Mouse (Mus musculus): ENCODE measurements around the gene Dbh. TPM values are rescaled to one million over a fixed set of nuclear protein-coding genes. Genes with fewer than 3 reads are reported as not detected.

Dbh gene
- polyA plus RNA-seq, 1 experiment from 2014 or later, result not detected

DNA sequence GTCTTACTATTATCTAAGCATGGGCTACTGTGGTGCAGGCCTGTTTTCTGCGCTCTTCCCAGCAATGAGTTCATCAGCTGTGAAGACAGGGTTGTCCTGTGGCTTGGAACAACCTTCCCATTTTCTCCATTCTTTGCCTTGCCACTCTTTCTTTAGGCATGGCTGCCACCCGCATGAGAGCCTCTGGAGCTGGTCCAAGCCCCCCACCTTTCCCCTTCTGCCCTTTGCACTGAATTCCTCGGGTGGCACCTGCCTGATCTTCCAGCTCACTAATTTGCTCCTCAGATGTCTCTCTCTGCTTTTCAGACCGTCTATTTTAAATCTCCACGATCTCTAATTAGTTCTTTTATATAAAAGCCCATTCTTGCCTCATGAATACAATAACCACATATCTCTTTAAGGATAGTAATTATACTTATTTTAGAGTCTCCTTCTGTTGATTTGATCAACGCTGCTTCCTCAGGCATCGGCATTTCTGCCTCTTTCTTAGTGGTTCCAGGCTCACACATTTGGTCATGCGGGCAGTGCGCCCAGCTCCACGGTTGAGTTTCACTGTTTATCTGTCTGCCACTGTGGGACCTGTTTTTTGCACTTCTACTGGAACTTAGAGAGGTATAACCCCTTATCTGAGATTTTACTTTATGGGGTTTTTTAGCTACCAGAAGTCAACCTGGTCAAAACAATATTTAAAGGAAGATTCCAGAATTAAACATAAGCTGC is 10.4 kb upstream of the Dbh start:
- H3K4me2 ChIP-seq (replicated peaks; ENCODE audit: low read depth, low read length), result no peak overlapping the region
- H3K4me3 ChIP-seq (ENCODE audit: low read length), result no peak overlapping the region
- H3K9ac ChIP-seq (ENCODE audit: low read depth, low read length), result no peak overlapping the region
- H3K4me1 ChIP-seq (ENCODE audit: control insufficient read depth, insufficient read depth, low read length), result 0 out of 2 replicates have a peak, but pooled peaks cover 1% of the 10 kb centered on the region
- H3K27ac ChIP-seq (ENCODE audit: low read depth, low read length), result no peak overlapping the region
- no peaks in the 10 kb centered on the region for H3K36me3 ChIP-seq (ENCODE audit: control insufficient read depth, insufficient read depth, low read length)
- WGBS, result 76% methylated on average over 10 of the region's 10 CpGs
- no peak for ATAC-seq (ENCODE audit: low FRiP score, low TSS enrichment)
- H3K9me3 ChIP-seq (ENCODE audit: control insufficient read depth, low read length), result no peaks in the 10 kb centered on the region
- H3K27me3 ChIP-seq (ENCODE audit: control insufficient read depth, insufficient read depth, low read length), result no peaks in the 10 kb centered on the region

GRCm38 (mm10) chr2:27156596-27156995 is 8.4 kb upstream of the Dbh start:
- no peaks in the 10 kb centered on the region for H3K4me1 ChIP-seq (ENCODE audit: control insufficient read depth, insufficient read depth, low read length)
- H3K9me3 ChIP-seq (ENCODE audit: control insufficient read depth, low read length), result no peaks in the 10 kb centered on the region
- no peak overlapping the region for H3K9ac ChIP-seq (ENCODE audit: low read depth, low read length)
- no peak for ATAC-seq (ENCODE audit: low FRiP score, low TSS enrichment)
- no peaks in the 10 kb centered on the region for H3K36me3 ChIP-seq (ENCODE audit: control insufficient read depth, insufficient read depth, low read length)
- H3K27ac ChIP-seq (ENCODE audit: low read depth, low read length), result no peak overlapping the region
- no peak overlapping the region for H3K4me2 ChIP-seq (replicated peaks; ENCODE audit: low read depth, low read length)
- no peaks in the 10 kb centered on the region for H3K27me3 ChIP-seq (ENCODE audit: control insufficient read depth, insufficient read depth, low read length)
- WGBS, result 80% methylated on average over 6 of the region's 6 CpGs
- no peak overlapping the region for H3K4me3 ChIP-seq (ENCODE audit: low read length)

GRCm38 (mm10) chr2:27161526-27161925 is 3.5 kb upstream of the Dbh start:
- Histone ChIP-seq H3K9me3 (ENCODE audit: control insufficient read depth, low read length) (no peaks in the 10 kb centered on the region), H3K36me3 (ENCODE audit: control insufficient read depth, insufficient read depth, low read length) (no peaks in the 10 kb centered on the region), H3K27me3 (ENCODE audit: control insufficient read depth, insufficient read depth, low read length) (no peaks in the 10 kb centered on the region), H3K4me1 (ENCODE audit: control insufficient read depth, insufficient read depth, low read length) (no peaks in the 10 kb centered on the region), H3K9ac (ENCODE audit: low read depth, low read length) (no peak overlapping the region), H3K4me2 (replicated peaks; ENCODE audit: low read depth, low read length) (no peak overlapping the region), H3K27ac (ENCODE audit: low read depth, low read length) (no peak overlapping the region), H3K4me3 (ENCODE audit: low read length) (no peak overlapping the region)
- 90% methylated on average over 2 of the region's 2 CpGs for WGBS
- no peak for ATAC-seq (ENCODE audit: low FRiP score, low TSS enrichment)

DNA sequence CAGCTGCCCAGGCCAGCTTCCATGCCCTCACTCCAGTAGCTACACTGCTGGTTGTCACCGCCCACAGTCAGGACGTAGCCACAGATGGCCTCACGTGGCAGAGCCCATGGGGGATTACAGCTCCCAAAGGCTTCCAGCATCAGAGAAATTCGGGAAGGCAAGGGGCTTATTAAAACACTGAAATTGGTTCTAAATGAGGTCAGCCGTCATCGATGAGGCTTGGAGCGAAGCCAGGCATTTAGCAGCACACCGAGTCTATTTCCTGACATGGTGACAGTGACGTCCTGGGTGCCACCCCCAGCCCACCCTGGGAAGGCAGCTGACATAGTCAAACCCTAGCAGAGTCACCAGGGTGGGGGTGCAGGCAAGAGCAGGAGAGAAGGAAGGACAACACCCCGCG is 2.4 kb upstream of the Dbh start:
- Histone ChIP-seq H3K27me3 (ENCODE audit: control insufficient read depth, insufficient read depth, low read length) (no peaks in the 10 kb centered on the region), H3K9me3 (ENCODE audit: control insufficient read depth, low read length) (no peaks in the 10 kb centered on the region), H3K9ac (ENCODE audit: low read depth, low read length) (no peak overlapping the region), H3K4me3 (ENCODE audit: low read length) (no peak overlapping the region), H3K4me2 (replicated peaks; ENCODE audit: low read depth, low read length) (no peak overlapping the region), H3K4me1 (ENCODE audit: control insufficient read depth, insufficient read depth, low read length) (no peaks in the 10 kb centered on the region), H3K27ac (ENCODE audit: low read depth, low read length) (no peak overlapping the region), H3K36me3 (ENCODE audit: control insufficient read depth, insufficient read depth, low read length) (no peaks in the 10 kb centered on the region)
- 57% methylated on average over 11 of the region's 11 CpGs for WGBS
- no peak for ATAC-seq (ENCODE audit: low FRiP score, low TSS enrichment)

- WGBS, result 85% methylated on average over 5 of the region's 5 CpGs
- H3K4me1 ChIP-seq (ENCODE audit: control insufficient read depth, insufficient read depth, low read length), result no peaks in the 10 kb centered on the region
These were observed 1.2 kb upstream of the Dbh start for GRCm38 (mm10) chr2:27163851-27164250.

GRCm38 (mm10) chr2:27166074-27166473 is 1.0 kb downstream of the Dbh start:
- H3K36me3 ChIP-seq (ENCODE audit: control insufficient read depth, insufficient read depth, low read length), result no peaks in the 10 kb centered on the region
- 87% methylated on average over 2 of the region's 2 CpGs for WGBS
- no peak overlapping the region for H3K4me3 ChIP-seq (ENCODE audit: low read length)
- H3K27ac ChIP-seq (ENCODE audit: low read depth, low read length), result no peak overlapping the region
- no peak for ATAC-seq (ENCODE audit: low FRiP score, low TSS enrichment)
- H3K4me2 ChIP-seq (replicated peaks; ENCODE audit: low read depth, low read length), result no peak overlapping the region
- H3K9ac ChIP-seq (ENCODE audit: low read depth, low read length), result no peak overlapping the region
- no peaks in the 10 kb centered on the region for H3K4me1 ChIP-seq (ENCODE audit: control insufficient read depth, insufficient read depth, low read length)
- H3K9me3 ChIP-seq (ENCODE audit: control insufficient read depth, low read length), result no peaks in the 10 kb centered on the region
- H3K27me3 ChIP-seq (ENCODE audit: control insufficient read depth, insufficient read depth, low read length), result no peaks in the 10 kb centered on the region

More at GRCm38 (mm10) chr2:27163851-27164250, 1.2 kb upstream of the Dbh start:
- Histone ChIP-seq H3K36me3 (ENCODE audit: control insufficient read depth, insufficient read depth, low read length) (no peaks in the 10 kb centered on the region), H3K4me2 (replicated peaks; ENCODE audit: low read depth, low read length) (no peak overlapping the region), H3K27ac (ENCODE audit: low read depth, low read length) (no peak overlapping the region), H3K9me3 (ENCODE audit: control insufficient read depth, low read length) (no peaks in the 10 kb centered on the region), H3K4me3 (ENCODE audit: low read length) (no peak overlapping the region), H3K27me3 (ENCODE audit: control insufficient read depth, insufficient read depth, low read length) (no peaks in the 10 kb centered on the region), H3K9ac (ENCODE audit: low read depth, low read length) (no peak overlapping the region)
- no peak for ATAC-seq (ENCODE audit: low FRiP score, low TSS enrichment)

GRCm38 (mm10) chr2:27166999-27167398 is 2.0 kb downstream of the Dbh start:
- Histone ChIP-seq H3K9me3 (ENCODE audit: control insufficient read depth, low read length) (no peaks in the 10 kb centered on the region), H3K4me1 (ENCODE audit: control insufficient read depth, insufficient read depth, low read length) (no peaks in the 10 kb centered on the region), H3K9ac (ENCODE audit: low read depth, low read length) (no peak overlapping the region), H3K36me3 (ENCODE audit: control insufficient read depth, insufficient read depth, low read length) (no peaks in the 10 kb centered on the region), H3K27me3 (ENCODE audit: control insufficient read depth, insufficient read depth, low read length) (no peaks in the 10 kb centered on the region), H3K4me3 (ENCODE audit: low read length) (no peak overlapping the region), H3K27ac (ENCODE audit: low read depth, low read length) (no peak overlapping the region), H3K4me2 (replicated peaks; ENCODE audit: low read depth, low read length) (no peak overlapping the region)
- no peak for ATAC-seq (ENCODE audit: low FRiP score, low TSS enrichment)
- WGBS, result 26% methylated on average over 2 of the region's 2 CpGs

DNA sequence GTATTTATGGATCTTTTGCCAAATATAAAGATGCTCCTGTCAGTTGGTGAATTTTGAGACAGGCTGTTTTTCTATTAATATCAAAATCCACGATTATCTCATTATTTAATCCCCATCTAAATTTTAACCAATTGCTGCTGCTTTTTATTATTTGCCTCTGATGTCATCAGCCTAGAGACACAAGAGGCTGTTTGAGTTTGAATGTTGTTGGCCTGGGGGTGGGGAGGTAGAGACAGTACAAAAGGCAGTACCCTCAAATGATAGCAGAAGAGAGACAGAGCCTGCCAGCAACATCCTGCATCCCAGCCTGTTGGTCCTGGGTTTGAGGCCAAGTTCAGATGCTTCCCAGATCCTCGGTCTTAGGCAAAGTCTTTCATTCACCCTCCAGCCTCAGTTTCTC is 9.2 kb downstream of the Dbh start:
- no peak overlapping the region for H3K9ac ChIP-seq (ENCODE audit: low read depth, low read length)
- ATAC-seq (ENCODE audit: low FRiP score, low TSS enrichment), result no peak
- no peaks in the 10 kb centered on the region for H3K4me1 ChIP-seq (ENCODE audit: control insufficient read depth, insufficient read depth, low read length)
- no peaks in the 10 kb centered on the region for H3K36me3 ChIP-seq (ENCODE audit: control insufficient read depth, insufficient read depth, low read length)
- no peak overlapping the region for H3K27ac ChIP-seq (ENCODE audit: low read depth, low read length)
- 84% methylated on average over 2 of the region's 2 CpGs for WGBS
- no peak overlapping the region for H3K4me2 ChIP-seq (replicated peaks; ENCODE audit: low read depth, low read length)
- no peak overlapping the region for H3K4me3 ChIP-seq (ENCODE audit: low read length)
- H3K27me3 ChIP-seq (ENCODE audit: control insufficient read depth, insufficient read depth, low read length), result no peaks in the 10 kb centered on the region
- H3K9me3 ChIP-seq (ENCODE audit: control insufficient read depth, low read length), result no peaks in the 10 kb centered on the region

DNA sequence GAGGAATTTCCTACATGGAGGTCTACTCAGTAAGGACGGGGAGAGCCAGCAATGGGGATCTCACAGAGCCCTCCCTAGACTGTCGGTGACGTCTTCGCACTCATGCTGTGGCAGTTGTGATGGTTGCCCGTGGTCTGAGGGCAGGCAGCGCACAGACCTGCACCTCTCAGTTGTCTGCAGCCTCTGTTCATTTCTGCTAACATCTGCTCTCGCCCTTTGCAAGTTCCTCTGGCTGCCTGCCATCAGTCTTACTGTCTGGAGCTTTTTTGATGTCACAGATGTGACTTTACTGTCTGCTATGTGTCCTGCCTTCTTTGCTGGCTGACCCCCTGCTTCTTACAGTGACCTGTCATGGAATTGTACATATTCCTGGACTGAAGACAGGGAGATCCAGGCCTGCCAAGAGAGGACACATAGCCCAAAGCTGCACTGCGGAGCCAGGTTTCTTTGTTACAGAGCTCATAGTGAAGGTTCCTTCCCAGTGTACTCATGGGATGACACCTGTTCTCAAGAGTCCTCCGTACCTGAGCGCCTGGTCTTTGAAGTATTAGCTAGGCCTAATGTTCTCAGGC is 10.7 kb downstream of the Dbh start:
- H3K27ac ChIP-seq (ENCODE audit: low read depth, low read length), result no peak overlapping the region
- no peak overlapping the region for H3K9ac ChIP-seq (ENCODE audit: low read depth, low read length)
- H3K4me2 ChIP-seq (replicated peaks; ENCODE audit: low read depth, low read length), result no peak overlapping the region
- H3K4me1 ChIP-seq (ENCODE audit: control insufficient read depth, insufficient read depth, low read length), result no peaks in the 10 kb centered on the region
- no peaks in the 10 kb centered on the region for H3K9me3 ChIP-seq (ENCODE audit: control insufficient read depth, low read length)
- no peaks in the 10 kb centered on the region for H3K36me3 ChIP-seq (ENCODE audit: control insufficient read depth, insufficient read depth, low read length)
- H3K4me3 ChIP-seq (ENCODE audit: low read length), result no peak overlapping the region
- no peaks in the 10 kb centered on the region for H3K27me3 ChIP-seq (ENCODE audit: control insufficient read depth, insufficient read depth, low read length)
- no peak for ATAC-seq (ENCODE audit: low FRiP score, low TSS enrichment)
- WGBS, result 85% methylated on average over 10 of the region's 10 CpGs
